In genomic region chr12:116232061-116232460, GRCm38 (mm10) we compare ENCODE assay signal across 22 mouse cellular contexts. TPM values are rescaled to one million over a fixed set of nuclear protein-coding genes. Genes with fewer than 3 reads are reported as not detected.
DNase-seq lines count a peak whose midpoint lies in the region; ATAC-seq and TF ChIP-seq lines count a peak whose summit lies in the region.
"Had no signal": no experiment of that assay in that cellular context is flagged by ENCODE, and none has a peak within 500 bp of the region (broad histone marks: within the 10 kb centered on the region; RNA-seq: fewer than 3 reads in every experiment).

No protein-coding gene starts in this region.

- TF ChIP-seq EP300 in heart, postnatal 0 days (IDR thresholded peaks at IDR 0.05; ENCODE audit: low read depth) = no peak

- H3K9me3 ChIP-seq in embryonic facial prominence, embryonic 14.5 days (ENCODE audit: control insufficient read depth, low read length) = no peaks in the 10 kb centered on the region
- H3K9me3 ChIP-seq in embryonic facial prominence, embryonic 10.5 days = no peaks in the 10 kb centered on the region
- no peaks in the 10 kb centered on the region for H3K9me3 ChIP-seq in heart, postnatal 0 days (replicated peaks; ENCODE audit: control insufficient read depth, low read length)
- H3K9me3 ChIP-seq in heart, embryonic 11.5 days (replicated peaks; ENCODE audit: control insufficient read depth, low read length) = no peaks in the 10 kb centered on the region
- H3K9me3 ChIP-seq in lung, embryonic 16.5 days (ENCODE audit: control insufficient read depth, low read length) = no peaks in the 10 kb centered on the region
- no peaks in the 10 kb centered on the region for H3K9me3 ChIP-seq in stomach, embryonic 15.5 days
- H3K9me3 ChIP-seq: G1E; liver, embryonic 13.5 days; midbrain, embryonic 13.5 days had no signal

- no peak for TF ChIP-seq POLR2A in thymus, adult 2 months (IDR thresholded peaks at IDR 0.05; ENCODE audit: control insufficient read depth, extremely low read depth, insufficient read depth, low read length, poor library complexity)

- peak overlapping the region; percentile 39; the same call in 1 of the 2 replicates for H3K27ac ChIP-seq in embryonic facial prominence, embryonic 14.5 days (replicated peaks; ENCODE audit: low read depth, low read length)
- no peak overlapping the region for H3K27ac ChIP-seq in embryonic facial prominence, embryonic 10.5 days (replicated peaks)
- peak overlapping the region; percentile 57 for H3K27ac ChIP-seq in heart, postnatal 0 days (ENCODE audit: low read depth)
- H3K27ac ChIP-seq in heart, embryonic 11.5 days (ENCODE audit: low read depth, low read length) = no peak overlapping the region
- H3K27ac ChIP-seq in lung, embryonic 16.5 days (ENCODE audit: low read length) = peak overlapping the region; percentile 55
- peak overlapping the region; percentile 21; the same call in 1 of the 2 replicates for H3K27ac ChIP-seq in stomach, embryonic 15.5 days
- no peak overlapping the region for H3K27ac ChIP-seq in thymus, adult 2 months (ENCODE audit: control insufficient read depth, insufficient read depth, low read length)
- H3K27ac ChIP-seq: hindbrain, postnatal 0 days; liver, embryonic 13.5 days; midbrain, embryonic 13.5 days had no signal

- peaks cover 20% of the 10 kb centered on the region; the same call in 1 of the 2 replicates for H3K36me3 ChIP-seq in embryonic facial prominence, embryonic 14.5 days (ENCODE audit: control insufficient read depth, insufficient read depth, low read length)
- H3K36me3 ChIP-seq in embryonic facial prominence, embryonic 10.5 days (replicated peaks) = peaks cover 11% of the 10 kb centered on the region
- H3K36me3 ChIP-seq in heart, postnatal 0 days (replicated peaks; ENCODE audit: control insufficient read depth, insufficient read depth, low read length) = no peaks in the 10 kb centered on the region
- H3K36me3 ChIP-seq in heart, embryonic 11.5 days (ENCODE audit: control insufficient read depth, insufficient read depth, low read length) = no peaks in the 10 kb centered on the region
- no peaks in the 10 kb centered on the region for H3K36me3 ChIP-seq in lung, embryonic 16.5 days (ENCODE audit: control insufficient read depth, insufficient read depth, low read length)
- H3K36me3 ChIP-seq in stomach, embryonic 15.5 days = no peaks in the 10 kb centered on the region
- H3K36me3 ChIP-seq in thymus, adult 2 months (ENCODE audit: control insufficient read depth, insufficient read depth, low read length) = no peaks in the 10 kb centered on the region
- H3K36me3 ChIP-seq: liver, embryonic 13.5 days had no signal

- H3K4me2 ChIP-seq in embryonic facial prominence, embryonic 14.5 days (ENCODE audit: low read depth, low read length) = no peak overlapping the region
- 0 out of 2 replicates have a peak overlapping the region, but pooled peaks have one; percentile 51 for H3K4me2 ChIP-seq in heart, postnatal 0 days (ENCODE audit: low read depth, low read length)
- no peak overlapping the region for H3K4me2 ChIP-seq in heart, embryonic 11.5 days
- peak overlapping the region; percentile 39; the same call in 1 of the 2 replicates for H3K4me2 ChIP-seq in lung, embryonic 16.5 days (ENCODE audit: low read depth, low read length)
- no peak overlapping the region for H3K4me2 ChIP-seq in stomach, embryonic 15.5 days
- H3K4me2 ChIP-seq: liver, embryonic 13.5 days; midbrain, embryonic 13.5 days had no signal

- 0 out of 2 replicates have a peak, but pooled peaks have one; percentile 17 for ATAC-seq in embryonic facial prominence, embryonic 14.5 days (ENCODE audit: low read depth)
- ATAC-seq in heart, postnatal 0 days (ENCODE audit: insufficient read depth, low read depth) = no peak
- no peak for ATAC-seq in heart, embryonic 11.5 days (replicated peaks; ENCODE audit: insufficient number of reproducible peaks, low FRiP score, low TSS enrichment)
- ATAC-seq in lung, embryonic 16.5 days (ENCODE audit: low read depth) = no peak; the same call in 1 of the 2 replicates
- no peak for ATAC-seq in stomach, embryonic 15.5 days (ENCODE audit: insufficient read depth, low FRiP score, low read depth)
- ATAC-seq: CD4-positive, CD25-positive, alpha-beta regulatory T cell, adult 4 months; hindbrain, postnatal 0 days; midbrain, embryonic 13.5 days had no signal

- no peak overlapping the region for H3K9ac ChIP-seq in embryonic facial prominence, embryonic 14.5 days (ENCODE audit: low read depth, low read length)
- H3K9ac ChIP-seq in heart, postnatal 0 days (replicated peaks; ENCODE audit: low read depth, low read length) = no peak overlapping the region
- H3K9ac ChIP-seq in heart, embryonic 11.5 days (ENCODE audit: low read depth, low read length) = no peak overlapping the region
- no peak overlapping the region for H3K9ac ChIP-seq in lung, embryonic 16.5 days (ENCODE audit: low read length)
- H3K9ac ChIP-seq in stomach, embryonic 15.5 days = no peak overlapping the region
- H3K9ac ChIP-seq: liver, embryonic 13.5 days; midbrain, embryonic 13.5 days had no signal

- WGBS in embryonic facial prominence, embryonic 14.5 days = 81% methylated on average over 1 of the region's 1 CpGs
- WGBS in embryonic facial prominence, embryonic 10.5 days = 89% methylated on average over 1 of the region's 1 CpGs
- WGBS in heart, postnatal 0 days = 58% methylated on average over 1 of the region's 1 CpGs
- 78% methylated on average over 1 of the region's 1 CpGs for WGBS in heart, embryonic 11.5 days (ENCODE audit: insufficient replicate concordance)
- WGBS in lung, embryonic 16.5 days = 45% methylated on average over 1 of the region's 1 CpGs
- WGBS in stomach, embryonic 15.5 days = 71% methylated on average over 1 of the region's 1 CpGs
- 91% methylated on average over 1 of the region's 1 CpGs for WGBS in thymus, adult 2 months

- H3K27me3 ChIP-seq in embryonic facial prominence, embryonic 14.5 days (replicated peaks; ENCODE audit: control insufficient read depth, insufficient read depth, low read length) = no peaks in the 10 kb centered on the region
- no peaks in the 10 kb centered on the region for H3K27me3 ChIP-seq in embryonic facial prominence, embryonic 10.5 days (replicated peaks; ENCODE audit: low read depth, poor library complexity, severe bottlenecking)
- no peaks in the 10 kb centered on the region for H3K27me3 ChIP-seq in heart, postnatal 0 days (ENCODE audit: control insufficient read depth, insufficient read depth, low read length)
- H3K27me3 ChIP-seq in heart, embryonic 11.5 days (ENCODE audit: control insufficient read depth, insufficient read depth, low read length) = no peaks in the 10 kb centered on the region
- H3K27me3 ChIP-seq in lung, embryonic 16.5 days (ENCODE audit: control insufficient read depth, insufficient read depth, low read depth, low read length) = no peaks in the 10 kb centered on the region
- H3K27me3 ChIP-seq in stomach, embryonic 15.5 days (replicated peaks) = no peaks in the 10 kb centered on the region
- no peaks in the 10 kb centered on the region for H3K27me3 ChIP-seq in thymus, adult 2 months (ENCODE audit: control insufficient read depth, insufficient read depth, low read length)
- H3K27me3 ChIP-seq: liver, embryonic 13.5 days; midbrain, embryonic 13.5 days had no signal

- TF ChIP-seq CTCF in heart, postnatal 0 days (IDR thresholded peaks at IDR 0.05; ENCODE audit: low read depth) = no peak
- TF ChIP-seq CTCF in thymus, adult 2 months (IDR thresholded peaks at IDR 0.05; ENCODE audit: borderline replicate concordance, control insufficient read depth, extremely low read depth, insufficient read depth, low read length, poor library complexity) = no peak

- no peaks in the 10 kb centered on the region for H3K4me1 ChIP-seq in embryonic facial prominence, embryonic 14.5 days (ENCODE audit: control insufficient read depth, insufficient read depth, low read length)
- no peaks in the 10 kb centered on the region for H3K4me1 ChIP-seq in embryonic facial prominence, embryonic 10.5 days
- H3K4me1 ChIP-seq in heart, postnatal 0 days (ENCODE audit: control insufficient read depth, insufficient read depth) = no peaks in the 10 kb centered on the region
- H3K4me1 ChIP-seq in heart, embryonic 11.5 days (ENCODE audit: control insufficient read depth, insufficient read depth, low read length) = no peaks in the 10 kb centered on the region
- no peaks in the 10 kb centered on the region for H3K4me1 ChIP-seq in lung, embryonic 16.5 days (replicated peaks; ENCODE audit: control insufficient read depth, insufficient read depth, low read length)
- H3K4me1 ChIP-seq in stomach, embryonic 15.5 days = no peaks in the 10 kb centered on the region
- H3K4me1 ChIP-seq in thymus, adult 2 months (replicated peaks; ENCODE audit: control insufficient read depth, insufficient read depth, low read length) = no peaks in the 10 kb centered on the region
- H3K4me1 ChIP-seq: liver, embryonic 13.5 days; midbrain, embryonic 13.5 days had no signal

- no peak overlapping the region for H3K4me3 ChIP-seq in embryonic facial prominence, embryonic 14.5 days (ENCODE audit: low read depth, low read length)
- no peak overlapping the region for H3K4me3 ChIP-seq in embryonic facial prominence, embryonic 10.5 days
- no peak overlapping the region for H3K4me3 ChIP-seq in heart, postnatal 0 days (ENCODE audit: low read depth, low read length)
- H3K4me3 ChIP-seq in heart, embryonic 11.5 days (ENCODE audit: low read depth, low read length) = no peak overlapping the region
- no peak overlapping the region for H3K4me3 ChIP-seq in lung, embryonic 16.5 days (ENCODE audit: low read length)
- no peak overlapping the region for H3K4me3 ChIP-seq in stomach, embryonic 15.5 days (replicated peaks)
- no peak overlapping the region for H3K4me3 ChIP-seq in thymus, adult 2 months (ENCODE audit: control insufficient read depth, insufficient read depth, low read length)
- H3K4me3 ChIP-seq: liver, embryonic 13.5 days; midbrain, embryonic 13.5 days had no signal

- no peak for DNase-seq in embryonic facial prominence, embryonic 14.5 days (ENCODE audit: low spot score)
- no peak for DNase-seq in embryonic facial prominence, embryonic 10.5 days (ENCODE audit: low spot score)
- DNase-seq in heart, postnatal 0 days (ENCODE audit: low spot score) = peak; percentile 23
- DNase-seq in lung, postnatal 25 days (ENCODE audit: low spot score) = no peak
- no peak for DNase-seq in thymus, adult 2 months
- DNase-seq: liver, embryonic 13.5 days; retina, postnatal 1 day had no signal

RNA-seq across cellular contexts. Expression of gene Wdr60, which starts 30.8 kb away (rescaled TPM):
- polyA plus RNA-seq in embryonic facial prominence, embryonic 14.5 days (2014; fragmentation: Nextera tagmentation; extraction: Ambion mirVana) = 18.6 and 23.6 TPM in 2 replicates
- polyA plus RNA-seq in embryonic facial prominence, embryonic 10.5 days (2016; fragmentation: Nextera tagmentation; extraction: Ambion mirVana) = 19.1 and 20.2 TPM in 2 replicates
- total RNA-seq in heart, postnatal 0 days (2014; rRNA removed; ENCODE audit: low replicate concordance) = 1.5 TPM in 1 of 2 replicates, not detected in the other
- polyA plus RNA-seq in heart, postnatal 0 days (2015; fragmentation: Nextera tagmentation; extraction: Ambion mirVana) = 3.1 and 3.5 TPM in 2 replicates
- polyA plus RNA-seq in heart, embryonic 11.5 days (2014; fragmentation: Nextera tagmentation; extraction: Ambion mirVana) = 7.3 and 9.3 TPM in 2 replicates
- 18.7 and 19.7 TPM in 2 replicates for polyA plus RNA-seq in lung, embryonic 16.5 days (2015; fragmentation: Nextera tagmentation; extraction: Ambion mirVana)
- 17.9 and 23.1 TPM in 2 replicates for polyA plus RNA-seq in stomach, embryonic 15.5 days (2015; fragmentation: Nextera tagmentation; extraction: Ambion mirVana)
- 2.7 and 2.9 TPM in 2 replicates for polyA plus RNA-seq in thymus, adult 2 months (2012; rRNA removed)

RNA-seq across cellular contexts. Expression of gene Gm11027, which starts 43.1 kb away (rescaled TPM):
- not detected in 2 replicates for polyA plus RNA-seq in embryonic facial prominence, embryonic 14.5 days (2014; fragmentation: Nextera tagmentation; extraction: Ambion mirVana)
- polyA plus RNA-seq in embryonic facial prominence, embryonic 10.5 days (2016; fragmentation: Nextera tagmentation; extraction: Ambion mirVana) = not detected in 2 replicates
- not detected in 2 replicates for total RNA-seq in heart, postnatal 0 days (2014; rRNA removed; ENCODE audit: low replicate concordance)
- not detected in 2 replicates for polyA plus RNA-seq in heart, postnatal 0 days (2015; fragmentation: Nextera tagmentation; extraction: Ambion mirVana)
- not detected in 2 replicates for polyA plus RNA-seq in heart, embryonic 11.5 days (2014; fragmentation: Nextera tagmentation; extraction: Ambion mirVana)
- not detected in 2 replicates for polyA plus RNA-seq in lung, embryonic 16.5 days (2015; fragmentation: Nextera tagmentation; extraction: Ambion mirVana)
- not detected in 2 replicates for polyA plus RNA-seq in stomach, embryonic 15.5 days (2015; fragmentation: Nextera tagmentation; extraction: Ambion mirVana)
- not detected in 2 replicates for polyA plus RNA-seq in thymus, adult 2 months (2012; rRNA removed)
- total RNA-seq: adrenal gland, adult 2 months; G1E; gastrocnemius, postnatal 36 days; heart, postnatal 4 days; hindbrain, postnatal 0 days; layer of hippocampus, postnatal 25 days; left cerebral cortex, postnatal 25 days; megakaryocyte progenitor cell, adult 5-6 weeks; neutrophil, adult 5-6 weeks had no signal
- polyA plus RNA-seq: adrenal gland, adult 2 months; CD4-positive, CD25-positive, alpha-beta regulatory T cell, adult 4 months; forebrain, embryonic 11.5 days; G1E; hindbrain, postnatal 0 days; liver, embryonic 13.5 days; midbrain, embryonic 13.5 days had no signal

RNA-seq across cellular contexts. Expression of gene Esyt2, which starts 48.9 kb away (rescaled TPM):
- 28.5 and 30.6 TPM in 2 replicates for polyA plus RNA-seq in embryonic facial prominence, embryonic 14.5 days (2014; fragmentation: Nextera tagmentation; extraction: Ambion mirVana)
- 13.8 and 14.0 TPM in 2 replicates for polyA plus RNA-seq in embryonic facial prominence, embryonic 10.5 days (2016; fragmentation: Nextera tagmentation; extraction: Ambion mirVana)
- 32.2 and 33.7 TPM in 2 replicates for total RNA-seq in heart, postnatal 0 days (2014; rRNA removed; ENCODE audit: low replicate concordance)
- 7.4 TPM in 2 replicates for polyA plus RNA-seq in heart, postnatal 0 days (2015; fragmentation: Nextera tagmentation; extraction: Ambion mirVana)
- 15.7 and 16.6 TPM in 2 replicates for polyA plus RNA-seq in heart, embryonic 11.5 days (2014; fragmentation: Nextera tagmentation; extraction: Ambion mirVana)
- polyA plus RNA-seq in lung, embryonic 16.5 days (2015; fragmentation: Nextera tagmentation; extraction: Ambion mirVana) = 18.6 and 20.3 TPM in 2 replicates
- polyA plus RNA-seq in stomach, embryonic 15.5 days (2015; fragmentation: Nextera tagmentation; extraction: Ambion mirVana) = 28.4 and 29.9 TPM in 2 replicates
- polyA plus RNA-seq in thymus, adult 2 months (2012; rRNA removed) = 20.4 and 23.0 TPM in 2 replicates

Comparison
In these comparisons a context has a peak if more than half of its experiments do, and no peak if none do; other contexts are left out.
1. H3K27ac ChIP-seq: peak in embryonic facial prominence, embryonic 14.5 days (single experiment), heart, postnatal 0 days (single experiment), lung, embryonic 16.5 days (single experiment) and stomach, embryonic 15.5 days (single experiment); none in embryonic facial prominence, embryonic 10.5 days (single experiment), heart, embryonic 11.5 days (single experiment) and thymus, adult 2 months (single experiment).
2. H3K4me2 ChIP-seq: peak in heart, postnatal 0 days (single experiment) and lung, embryonic 16.5 days (single experiment); none in embryonic facial prominence, embryonic 14.5 days (single experiment), heart, embryonic 11.5 days (single experiment) and stomach, embryonic 15.5 days (single experiment).